Mouse (Mus musculus) heart, embryonic 12.5 days (tissue): Measurements from ENCODE around the gene Prr5l. TPM values are rescaled to one million over a fixed set of nuclear protein-coding genes. Genes with fewer than 3 reads are reported as not detected.

Experiments
- ATAC-seq: fragments of 200-750 bp; cut with Nextera tagmentation; 2 replicates; pipeline ENCODE4 v1.8.0; 2017; ENCODE audit warnings: moderate TSS enrichment, moderate library complexity; ENCODE audit not compliant: insufficient number of reproducible peaks, low FRiP score
- H3K27ac ChIP-seq: fragments of 300-500 bp; sonication (generic); 2 replicates; pipeline ENCODE4 v1.5.1; 2016; ENCODE audit warnings: mild to moderate bottlenecking, moderate library complexity; ENCODE audit not compliant: poor library complexity, severe bottlenecking
- H3K27me3 ChIP-seq: fragments of 300-500 bp; sonication (generic); replicated peaks from 2 replicates; pipeline ENCODE4 v1.6.1; 2016; ENCODE audit warnings: mild to moderate bottlenecking, moderate library complexity
- H3K36me3 ChIP-seq: fragments of 300-500 bp; sonication (generic); 2 replicates; pipeline ENCODE4 v1.6.1; 2016; ENCODE audit warnings: mild to moderate bottlenecking, moderate library complexity
- H3K4me1 ChIP-seq: fragments of 300-500 bp; sonication (generic); replicated peaks from 2 replicates; pipeline ENCODE4 v1.6.1; 2016; ENCODE audit warnings: mild to moderate bottlenecking
- H3K4me2 ChIP-seq: fragments of 300-500 bp; sonication (generic); 2 replicates; pipeline ENCODE4 v1.6.1; 2016; ENCODE audit warnings: mild to moderate bottlenecking, moderate library complexity
- H3K4me3 ChIP-seq: fragments of 300-500 bp; sonication (generic); 2 replicates; pipeline ENCODE4 v1.5.1; 2016; ENCODE audit warnings: mild to moderate bottlenecking
- H3K9ac ChIP-seq: fragments of 300-500 bp; sonication (generic); 2 replicates; pipeline ENCODE4 v1.6.1; 2016; ENCODE audit warnings: mild to moderate bottlenecking, moderate library complexity
- H3K9me3 ChIP-seq: fragments of 300-500 bp; sonication (generic); replicated peaks from 2 replicates; pipeline ENCODE4 v1.6.1; 2016; ENCODE audit warnings: mild to moderate bottlenecking, moderate library complexity
- WGBS: fragments of 180-500 bp; shearing (Covaris S2); methylation state at CpG from one replicate; pipeline ENCODE4 v1.1.7; 2016; 5-methylcytosine and 5-hydroxymethylcytosine counted together
- polyA plus RNA-seq: library from polyadenylated mRNA; unstranded; fragments of >200 nt; fragmentation: Nextera tagmentation; extraction: Ambion mirVana; gene quantifications from 2 replicates; pipeline ENCODE4 v1.2.1, GENCODE M21; 2016

Prr5l gene
- 10.0 and 10.3 TPM in 2 replicates for polyA plus RNA-seq

GRCm38 (mm10) chr2:101882998-101883397 is at the start of gene Prr5l:
TSS of gene Prr5l (minus strand) at chr2:101883027.
- H3K4me1 ChIP-seq = peaks cover 17% of the 10 kb centered on the region
- H3K4me2 ChIP-seq = no peak within 1 kb of the TSS
- H3K4me3 ChIP-seq = no peak within 1 kb of the TSS
- H3K27ac ChIP-seq = no peak within 1 kb of the TSS
- H3K9ac ChIP-seq = no peak within 1 kb of the TSS
- H3K36me3 ChIP-seq = no peaks in the 10 kb centered on the region
- H3K9me3 ChIP-seq = no peaks in the 10 kb centered on the region
- H3K27me3 ChIP-seq = peaks cover 7% of the 10 kb centered on the region; the same call in 1 of the 2 replicates
- ATAC-seq = no peak
- WGBS = 44% methylated on average over 3 of the region's 3 CpGs

- H3K36me3 ChIP-seq = no peaks in the 10 kb centered on the region
- H3K4me2 ChIP-seq = no peak overlapping the region
- H3K27ac ChIP-seq = no peak overlapping the region
- no peaks in the 10 kb centered on the region for H3K4me1 ChIP-seq
- H3K4me3 ChIP-seq = no peak overlapping the region
- WGBS = 78% methylated on average over 14 of the region's 14 CpGs
- H3K9me3 ChIP-seq = no peaks in the 10 kb centered on the region
- no peak overlapping the region for H3K9ac ChIP-seq
- no peak for ATAC-seq
- no peaks in the 10 kb centered on the region for H3K27me3 ChIP-seq
Observed at GRCm38 (mm10) chr2:101932169-101932936, 49.5 kb upstream of the Prr5l start.

- Histone ChIP-seq H3K27me3 (no peaks in the 10 kb centered on the region), H3K36me3 (no peaks in the 10 kb centered on the region), H3K9me3 (no peaks in the 10 kb centered on the region)
Observed at GRCm38 (mm10) chr2:101925591-101926188, 42.9 kb upstream of the Prr5l start.

GRCm38 (mm10) chr2:101925183-101925582 is 42.4 kb upstream of the Prr5l start:
- 87% methylated on average over 3 of the region's 3 CpGs for WGBS
- no peaks in the 10 kb centered on the region for H3K27me3 ChIP-seq

More at GRCm38 (mm10) chr2:101925591-101926188, 42.9 kb upstream of the Prr5l start:
- Histone ChIP-seq H3K4me3 (no peak overlapping the region), H3K4me2 (no peak overlapping the region), H3K4me1 (no peaks in the 10 kb centered on the region), H3K9ac (no peak overlapping the region), H3K27ac (no peak overlapping the region)
- no peak for ATAC-seq
- WGBS = 81% methylated on average over 12 of the region's 12 CpGs

GRCm38 (mm10) chr2:101923181-101923580 is 40.4 kb upstream of the Prr5l start:
- Histone ChIP-seq H3K9ac (no peak overlapping the region), H3K4me1 (peaks cover 4% of the 10 kb centered on the region; the same call in 1 of the 2 replicates), H3K36me3 (no peaks in the 10 kb centered on the region), H3K27me3 (no peaks in the 10 kb centered on the region), H3K4me3 (no peak overlapping the region), H3K27ac (no peak overlapping the region), H3K4me2 (no peak overlapping the region), H3K9me3 (no peaks in the 10 kb centered on the region)
- 79% methylated on average over 4 of the region's 4 CpGs for WGBS
- ATAC-seq = no peak

More at GRCm38 (mm10) chr2:101925183-101925582, 42.4 kb upstream of the Prr5l start:
- H3K36me3 ChIP-seq = no peaks in the 10 kb centered on the region
- no peaks in the 10 kb centered on the region for H3K4me1 ChIP-seq
- no peak overlapping the region for H3K27ac ChIP-seq
- H3K4me2 ChIP-seq = no peak overlapping the region
- no peak overlapping the region for H3K9ac ChIP-seq
- H3K4me3 ChIP-seq = no peak overlapping the region
- no peak for ATAC-seq
- H3K9me3 ChIP-seq = no peaks in the 10 kb centered on the region

- Histone ChIP-seq H3K36me3 (no peaks in the 10 kb centered on the region), H3K4me1 (peaks cover 4% of the 10 kb centered on the region; the same call in 1 of the 2 replicates), H3K4me3 (no peak overlapping the region), H3K9ac (no peak overlapping the region), H3K27me3 (no peaks in the 10 kb centered on the region), H3K4me2 (no peak overlapping the region), H3K27ac (no peak overlapping the region), H3K9me3 (no peaks in the 10 kb centered on the region)
- no peak for ATAC-seq
- 85% methylated on average over 4 of the region's 4 CpGs for WGBS
Observed at GRCm38 (mm10) chr2:101922302-101922701, 39.5 kb upstream of the Prr5l start.

GRCm38 (mm10) chr2:101920136-101920554 is 37.3 kb upstream of the Prr5l start:
- Histone ChIP-seq H3K27ac (no peak overlapping the region), H3K27me3 (no peaks in the 10 kb centered on the region), H3K9me3 (no peaks in the 10 kb centered on the region), H3K9ac (no peak overlapping the region), H3K4me2 (no peak overlapping the region), H3K4me3 (no peak overlapping the region), H3K36me3 (no peaks in the 10 kb centered on the region), H3K4me1 (peaks cover 4% of the 10 kb centered on the region; the same call in 1 of the 2 replicates)
- 64% methylated on average over 2 of the region's 2 CpGs for WGBS
- no peak for ATAC-seq

GRCm38 (mm10) chr2:101918518-101918917 is 35.7 kb upstream of the Prr5l start:
- no peaks in the 10 kb centered on the region for H3K9me3 ChIP-seq
- H3K36me3 ChIP-seq = no peaks in the 10 kb centered on the region
- ATAC-seq = no peak
- H3K4me1 ChIP-seq = peaks cover 4% of the 10 kb centered on the region; the same call in 1 of the 2 replicates
- 72% methylated on average over 7 of the region's 7 CpGs for WGBS
- no peak overlapping the region for H3K9ac ChIP-seq
- H3K27ac ChIP-seq = no peak overlapping the region
- no peak overlapping the region for H3K4me3 ChIP-seq
- no peaks in the 10 kb centered on the region for H3K27me3 ChIP-seq
- H3K4me2 ChIP-seq = no peak overlapping the region

- ATAC-seq = no peak
- no peak overlapping the region for H3K4me3 ChIP-seq
- WGBS = 86% methylated on average over 15 of the region's 15 CpGs
- no peak overlapping the region for H3K9ac ChIP-seq
- H3K27me3 ChIP-seq = no peaks in the 10 kb centered on the region
- H3K4me1 ChIP-seq = peaks cover 6% of the 10 kb centered on the region; the same call in 1 of the 2 replicates
- H3K4me2 ChIP-seq = no peak overlapping the region
- H3K27ac ChIP-seq = no peak overlapping the region
- 0 out of 2 replicates have a peak, but pooled peaks cover 4% of the 10 kb centered on the region for H3K9me3 ChIP-seq
- no peaks in the 10 kb centered on the region for H3K36me3 ChIP-seq
Observed at GRCm38 (mm10) chr2:101909326-101910080, 26.7 kb upstream of the Prr5l start.

- Histone ChIP-seq H3K4me3 (no peak overlapping the region), H3K4me1 (peaks cover 6% of the 10 kb centered on the region; the same call in 1 of the 2 replicates), H3K9me3 (0 out of 2 replicates have a peak, but pooled peaks cover 4% of the 10 kb centered on the region), H3K4me2 (no peak overlapping the region), H3K27me3 (no peaks in the 10 kb centered on the region), H3K27ac (no peak overlapping the region), H3K9ac (no peak overlapping the region), H3K36me3 (no peaks in the 10 kb centered on the region)
- ATAC-seq = no peak
- 66% methylated on average over 13 of the region's 13 CpGs for WGBS
Observed at GRCm38 (mm10) chr2:101908773-101909172, 25.9 kb upstream of the Prr5l start.
